Mouse (Mus musculus): Measurements from ENCODE around the gene Dnajb13.

DNA sequence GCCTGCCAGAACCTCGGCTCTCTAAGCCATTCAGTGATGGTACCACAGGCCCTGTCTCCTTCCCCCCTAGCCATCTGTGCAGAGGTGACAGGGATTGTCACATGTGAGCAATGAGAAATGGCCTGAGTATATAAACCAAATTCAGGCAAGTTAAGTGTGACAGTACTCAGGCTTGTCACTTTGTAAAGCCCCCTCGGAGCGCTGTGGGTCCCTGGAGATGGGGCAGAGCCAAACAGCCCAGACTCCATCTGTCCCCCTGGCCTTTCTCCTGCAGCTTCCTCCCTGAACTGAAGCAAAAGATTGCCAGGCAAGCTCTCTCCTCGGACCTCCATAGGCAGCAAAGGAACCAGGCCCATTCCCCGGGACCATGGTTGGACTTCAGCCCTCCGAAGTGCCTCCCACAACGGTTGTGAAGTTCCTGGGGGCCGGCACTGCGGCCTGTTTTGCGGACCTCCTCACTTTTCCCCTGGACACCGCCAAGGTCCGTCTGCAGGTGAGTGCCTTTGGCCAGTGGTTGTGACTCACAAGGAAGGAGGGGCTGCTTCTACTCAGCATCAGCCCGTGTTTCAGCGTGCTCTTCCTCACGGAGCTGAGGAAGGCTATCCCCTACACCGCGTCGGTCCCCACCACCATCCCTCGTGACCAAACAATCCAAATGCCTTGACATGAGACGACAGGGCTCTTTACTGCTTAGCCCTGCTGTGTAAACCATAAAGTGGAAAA is 35.5 kb downstream of the Dnajb13 start:
- TF ChIP-seq POLR2A (IDR thresholded peaks at IDR 0.05; ENCODE audit: borderline replicate concordance, extremely low read depth, low read depth, low read length) (no peak), CTCF (IDR thresholded peaks at IDR 0.05; ENCODE audit: insufficient read depth, low read length) (no peak)

Data from lung, adult 2 months (tissue).